Mouse (Mus musculus) ES-E14 (cell line): ENCODE data around the gene Hes5.

ENCODE experiments used
- CHD2 ChIP-seq: IDR thresholded peaks from 2 replicates; pipeline ENCODE4 v1.6.1; 2014; ENCODE audit warnings: mild to moderate bottlenecking, low read depth, low read length, inconsistent platforms
- MAFK ChIP-seq: IDR thresholded peaks from 2 replicates; pipeline ENCODE4 v1.6.1; 2014; ENCODE audit warnings: mild to moderate bottlenecking, low read depth, low read length, inconsistent platforms; ENCODE audit not compliant: insufficient read depth
- ZNF384 ChIP-seq: IDR thresholded peaks from 2 replicates; pipeline ENCODE4 v1.6.1; 2012; ENCODE audit warnings: low read depth, low read length, inconsistent platforms

GRCm38 (mm10) chr4:154922931-154923330 lies 37.8 kb upstream of the Hes5 start:
- TF ChIP-seq CHD2 (no peak), ZNF384 (no peak), MAFK (no peak)
